Mouse (Mus musculus) cerebellum, adult 2 months (tissue): ENCODE measurements around the gene Txnip. TPM values are rescaled to one million over a fixed set of nuclear protein-coding genes. Genes with fewer than 3 reads are reported as not detected.

Source experiments
- DNase-seq, 2 experiments: peaks; one replicate each; pipeline ENCODE4 v3.0.0; 2021
- H3K27ac ChIP-seq: fragments of 200-500 bp; 2 replicates; pipeline ENCODE4 v1.5.1; 2012; ENCODE audit warnings: low read length, control low read depth, inconsistent platforms; ENCODE audit not compliant: insufficient read depth
- H3K27me3 ChIP-seq: fragments of 200-500 bp; 2 replicates; pipeline ENCODE4 v1.6.1; 2012; ENCODE audit warnings: inconsistent platforms, mild to moderate bottlenecking, low read length, moderate library complexity; ENCODE audit not compliant: control insufficient read depth, insufficient read depth
- H3K4me1 ChIP-seq: fragments of 200-500 bp; 2 replicates; pipeline ENCODE4 v1.6.1; 2011; ENCODE audit warnings: low read length; ENCODE audit not compliant: control insufficient read depth, insufficient read depth
- H3K4me3 ChIP-seq: fragments of 200-500 bp; replicated peaks from 2 replicates; pipeline ENCODE3; 2011; ENCODE audit warnings: mild to moderate bottlenecking, low read depth, low read length, control low read depth; ENCODE audit not compliant: insufficient read depth
- CTCF ChIP-seq: fragments of 200-500 bp; IDR thresholded peaks from 2 replicates; pipeline ENCODE4 v1.5.1; 2011; ENCODE audit warnings: low read depth, mild to moderate bottlenecking, control low read depth, low read length, moderate library complexity, borderline replicate concordance; ENCODE audit not compliant: insufficient read depth
- POLR2A ChIP-seq: fragments of 200-500 bp; IDR thresholded peaks from 2 replicates; pipeline ENCODE4 v1.6.1; 2011; ENCODE audit warnings: low read length, control low read depth, borderline replicate concordance; ENCODE audit not compliant: insufficient read depth
- WGBS: fragments of 180-500 bp; shearing (Covaris S2); methylation state at CpG from one replicate; pipeline ENCODE4 v1.1.7; 2018; 5-methylcytosine and 5-hydroxymethylcytosine counted together
- polyA plus RNA-seq: library from polyadenylated mRNA; depleted of rRNA; stranded (reverse); fragments of >200 nt; gene quantifications from 2 replicates; pipeline ENCODE4 v1.2.3, GENCODE M21; 2012

Gene Txnip
- polyA plus RNA-seq, 1 experiment: 15.2 TPM

DNA sequence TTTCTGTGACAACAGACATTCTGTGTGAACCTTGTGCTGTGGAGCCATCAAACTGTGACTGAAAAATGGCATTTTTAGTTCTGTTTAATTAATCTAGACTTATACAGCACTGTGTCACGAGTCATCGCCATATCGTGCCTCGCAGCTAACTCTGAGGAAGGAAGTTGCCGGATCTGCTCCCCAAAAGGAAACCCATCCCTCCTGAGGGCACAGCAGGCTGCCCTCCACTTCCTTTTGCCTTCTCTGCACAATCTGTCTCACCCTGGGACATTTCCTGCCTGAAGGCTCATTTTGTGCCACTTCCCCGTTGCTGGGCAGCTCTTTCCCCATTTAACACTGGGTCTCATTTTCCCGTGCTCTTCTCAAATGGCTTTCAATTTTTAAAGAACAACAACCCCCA is 6.9 kb downstream of the Txnip start:
- no peak for TF ChIP-seq CTCF
- no peak for TF ChIP-seq POLR2A
- H3K27ac ChIP-seq: no peak overlapping the region
- H3K4me3 ChIP-seq: no peak overlapping the region
- H3K4me1 ChIP-seq: no peaks in the 10 kb centered on the region
- 47% methylated on average over 7 of the region's 7 CpGs for WGBS
- DNase-seq: no peak
- H3K27me3 ChIP-seq: no peaks in the 10 kb centered on the region

GRCm38 (mm10) chr3:96565105-96565504 is 7.3 kb downstream of the Txnip start:
- WGBS: 92% methylated on average over 3 of the region's 3 CpGs
- no peak for DNase-seq
- TF ChIP-seq CTCF (no peak), POLR2A (no peak)
- H3K27ac ChIP-seq: no peak overlapping the region
- no peaks in the 10 kb centered on the region for H3K27me3 ChIP-seq
- H3K4me1 ChIP-seq: no peaks in the 10 kb centered on the region
- H3K4me3 ChIP-seq: no peak overlapping the region

DNA sequence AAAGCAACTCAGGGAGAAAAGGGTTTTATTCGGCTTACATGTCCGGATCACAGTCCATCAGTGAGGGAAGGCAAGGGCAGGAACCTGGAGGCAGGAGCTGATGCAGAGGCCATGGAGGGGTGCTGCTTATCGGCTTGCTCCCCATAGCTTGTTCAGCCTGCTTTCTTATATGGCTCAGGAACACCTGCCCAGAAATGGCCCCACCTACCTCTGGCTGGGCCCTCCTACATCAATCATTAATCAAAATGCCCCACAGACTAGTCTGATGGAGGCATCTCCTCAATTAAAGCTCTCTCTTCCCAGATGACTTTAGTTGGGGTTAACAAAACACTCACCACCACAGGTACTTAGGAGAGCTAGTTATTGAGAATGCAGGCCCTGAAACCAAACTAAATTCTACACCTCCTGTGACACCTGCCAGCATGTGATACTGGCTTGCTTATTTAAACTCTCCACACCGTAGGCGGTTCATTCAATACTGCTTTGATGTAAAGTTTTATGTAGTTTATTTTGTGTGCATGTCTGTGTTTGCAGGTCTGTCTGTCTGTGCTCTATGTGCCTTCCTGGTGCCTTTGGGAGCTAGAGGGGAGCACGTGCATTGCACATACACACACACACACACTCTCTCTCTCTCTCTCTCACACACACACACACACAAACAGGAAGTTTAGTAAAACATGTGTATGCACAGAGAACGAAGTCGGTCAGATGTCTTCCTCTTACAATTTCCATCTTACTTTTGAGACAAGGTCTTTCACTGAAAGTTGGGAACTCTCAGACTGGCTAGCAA is 9.1 kb downstream of the Txnip start:
- no peak overlapping the region for H3K4me3 ChIP-seq
- no peak for TF ChIP-seq POLR2A
- no peak for TF ChIP-seq CTCF
- no peak overlapping the region for H3K27ac ChIP-seq
- H3K4me1 ChIP-seq: no peaks in the 10 kb centered on the region
- H3K27me3 ChIP-seq: no peaks in the 10 kb centered on the region
- DNase-seq: no peak
- WGBS: 92% methylated on average over 8 of the region's 8 CpGs

GRCm38 (mm10) chr3:96568605-96569004 is 10.8 kb downstream of the Txnip start:
- no peak overlapping the region for H3K4me3 ChIP-seq
- no peaks in the 10 kb centered on the region for H3K4me1 ChIP-seq
- WGBS: 92% methylated on average over 8 of the region's 8 CpGs
- TF ChIP-seq CTCF (no peak), POLR2A (no peak)
- DNase-seq: no peak
- no peaks in the 10 kb centered on the region for H3K27me3 ChIP-seq
- no peak overlapping the region for H3K27ac ChIP-seq

DNA sequence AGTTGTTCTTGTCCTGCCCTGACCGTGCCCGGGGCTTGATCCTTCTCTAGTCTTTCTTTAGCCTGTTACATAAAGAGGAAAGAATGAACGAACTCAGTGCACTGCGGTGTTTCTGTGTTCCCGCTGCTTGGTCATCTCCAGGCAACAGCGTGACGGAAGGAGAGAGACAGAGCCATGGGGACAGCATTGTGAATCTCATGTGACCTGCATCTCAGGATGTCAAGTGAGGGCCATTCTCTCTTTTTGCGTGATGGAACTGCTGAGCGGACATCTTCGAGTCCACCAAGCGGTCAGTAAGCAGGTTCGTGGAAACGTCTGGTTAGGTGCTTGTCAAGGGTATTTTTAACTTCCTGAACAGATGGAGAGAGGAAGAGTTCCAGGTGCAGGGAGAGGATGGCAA is 11.7 kb downstream of the Txnip start:
- DNase-seq: no peak
- no peaks in the 10 kb centered on the region for H3K27me3 ChIP-seq
- WGBS: 75% methylated on average over 13 of the region's 13 CpGs
- no peak overlapping the region for H3K4me3 ChIP-seq
- TF ChIP-seq CTCF (no peak), POLR2A (no peak)
- H3K27ac ChIP-seq: no peak overlapping the region
- no peaks in the 10 kb centered on the region for H3K4me1 ChIP-seq

- H3K27me3 ChIP-seq: no peaks in the 10 kb centered on the region
- WGBS: 89% methylated on average over 11 of the region's 11 CpGs
- no peak for TF ChIP-seq CTCF
- TF ChIP-seq POLR2A: no peak
- H3K27ac ChIP-seq: no peak overlapping the region
- H3K4me1 ChIP-seq: no peaks in the 10 kb centered on the region
- no peak for DNase-seq
- H3K4me3 ChIP-seq: no peak overlapping the region
Measured at GRCm38 (mm10) chr3:96569966-96570605, 12.3 kb downstream of the Txnip start.

- Histone ChIP-seq H3K4me1 (no peaks in the 10 kb centered on the region), H3K27ac (no peak overlapping the region), H3K4me3 (no peak overlapping the region), H3K27me3 (no peaks in the 10 kb centered on the region)
- TF ChIP-seq POLR2A: no peak
- no peak for TF ChIP-seq CTCF
- DNase-seq: no peak
- 87% methylated on average over 7 of the region's 7 CpGs for WGBS
Measured at GRCm38 (mm10) chr3:96570643-96571042, 12.9 kb downstream of the Txnip start.

DNA sequence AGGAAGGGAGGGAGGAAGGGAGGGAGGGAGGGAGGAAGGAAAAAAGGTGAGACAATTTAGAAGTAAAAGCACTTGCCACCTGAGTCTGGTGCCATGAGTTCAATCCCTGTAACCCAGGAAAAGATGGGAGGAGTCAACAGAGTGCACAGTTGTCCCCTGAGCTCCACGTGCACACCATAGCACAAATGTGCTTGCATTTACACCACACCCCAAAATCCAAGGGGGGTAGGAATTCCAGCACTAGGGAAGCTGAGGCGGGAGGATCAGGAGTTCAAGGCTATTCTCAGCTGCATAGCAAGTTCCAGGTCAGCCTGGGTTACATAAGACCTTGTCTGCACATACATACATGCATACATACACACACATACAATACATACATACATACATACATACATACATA is 13.6 kb downstream of the Txnip start:
- Histone ChIP-seq H3K4me1 (no peaks in the 10 kb centered on the region; the same call in 1 of the 2 replicates), H3K4me3 (no peak overlapping the region), H3K27me3 (no peaks in the 10 kb centered on the region), H3K27ac (no peak overlapping the region)
- TF ChIP-seq CTCF (no peak), POLR2A (no peak)
- DNase-seq: no peak
- WGBS: 87% methylated on average over 2 of the region's 2 CpGs
